Mouse (Mus musculus) ovary, adult 2 months (tissue): ENCODE data around the gene Rbms3. TPM values are rescaled to one million over a fixed set of nuclear protein-coding genes. Genes with fewer than 3 reads are reported as not detected.

Experiments
- polyA plus RNA-seq: library from polyadenylated mRNA; depleted of rRNA; stranded (reverse); fragments of >200 nt; gene quantifications from 2 replicates; pipeline ENCODE4 v1.2.3, GENCODE M21; 2012; rRNA removed

Rbms3 gene
- polyA plus RNA-seq = 24.2 and 33.6 TPM in 2 replicates

DNA sequence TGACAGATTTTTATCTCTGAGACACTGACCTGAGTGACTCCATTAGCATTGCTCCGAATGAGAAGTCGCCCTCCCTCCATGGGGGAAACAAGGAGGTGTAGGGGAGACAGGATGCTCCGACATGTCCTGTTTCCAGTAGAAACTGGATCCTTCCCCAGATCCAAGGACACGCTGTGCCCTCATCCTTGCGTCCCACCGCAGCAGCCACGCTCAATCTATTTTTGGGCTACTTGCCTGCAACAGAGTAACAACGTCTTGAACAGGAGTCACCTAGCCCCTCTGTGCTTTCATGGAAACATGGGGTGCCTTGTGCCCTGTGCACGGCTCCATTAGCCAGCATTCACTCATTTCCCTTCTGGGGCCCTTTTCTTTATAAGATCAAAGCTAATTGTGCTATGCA, at the start of gene Rbms3:
Rbms3 (minus strand) TSS at position 143 of the 400 bp plus-strand sequence.

